Mouse (Mus musculus) T-helper 1 cell (primary cell): ENCODE results near the gene Kcnf1.
"Not testable (repeated sequence)": the region's sequence is repeated elsewhere in the genome, so short reads cannot be mapped to it uniquely, and the experiment has no call there.

ENCODE experiments used
- in situ Hi-C: fragments of 300-600 bp; cut with MboI, MseI; formaldehyde crosslinking; loops from one replicate; pipeline ENCODE4 v1.15.1; 2025; ENCODE audit warnings: high pct_unique_total_duplicates

The Kcnf1 gene

GRCm38 (mm10) chr12:17159549-17159948 is 17.1 kb downstream of the Kcnf1 start:
- in situ Hi-C loops: no loop called here

GRCm38 (mm10) chr12:17157558-17157957 is 19.1 kb downstream of the Kcnf1 start:
- in situ Hi-C loops: no loop called here

GRCm38 (mm10) chr12:17155781-17156180 is 20.9 kb downstream of the Kcnf1 start:
- in situ Hi-C loops: no loop called here

DNA sequence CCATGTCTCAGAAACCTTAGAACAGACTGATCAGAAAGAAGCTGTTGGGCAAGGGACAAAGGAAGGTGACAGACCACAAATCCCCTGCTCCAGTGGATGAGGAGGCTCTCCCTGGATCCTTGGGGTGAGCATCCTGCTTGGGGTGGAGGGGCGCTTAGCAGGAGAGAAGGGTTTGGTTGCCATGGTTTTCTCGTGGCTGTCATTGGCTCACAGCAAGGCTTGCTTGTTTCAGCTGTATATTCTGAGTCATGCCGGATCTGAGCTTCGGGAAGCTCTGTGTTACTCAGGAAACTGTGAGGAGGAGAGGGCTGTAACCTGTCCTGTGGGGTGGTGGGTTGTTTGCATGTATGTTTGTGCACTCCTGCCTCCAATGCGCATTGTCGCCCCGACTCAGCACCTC is 23.8 kb downstream of the Kcnf1 start:
- in situ Hi-C loops: no loop called here

DNA sequence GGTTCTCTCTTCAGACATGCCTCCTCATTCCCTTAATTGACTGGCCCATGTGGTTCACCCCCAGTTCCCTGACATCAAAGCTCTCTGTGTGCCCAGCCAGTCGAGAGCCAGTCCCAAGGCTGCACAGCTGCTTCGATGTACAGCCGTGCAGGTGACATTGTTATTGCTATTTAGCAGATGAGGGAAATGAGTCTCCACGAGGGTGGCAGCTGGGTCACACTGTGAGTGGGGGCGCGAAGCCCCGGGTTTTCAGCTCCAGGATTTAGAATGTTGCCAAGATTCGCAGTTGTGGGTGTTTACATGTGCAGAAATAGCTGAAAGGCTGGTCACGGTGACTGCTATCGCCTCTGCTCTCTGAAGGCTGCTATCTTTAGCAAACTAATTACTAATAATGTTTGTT is 27.8 kb downstream of the Kcnf1 start:
- in situ Hi-C loops: no loop called here

DNA sequence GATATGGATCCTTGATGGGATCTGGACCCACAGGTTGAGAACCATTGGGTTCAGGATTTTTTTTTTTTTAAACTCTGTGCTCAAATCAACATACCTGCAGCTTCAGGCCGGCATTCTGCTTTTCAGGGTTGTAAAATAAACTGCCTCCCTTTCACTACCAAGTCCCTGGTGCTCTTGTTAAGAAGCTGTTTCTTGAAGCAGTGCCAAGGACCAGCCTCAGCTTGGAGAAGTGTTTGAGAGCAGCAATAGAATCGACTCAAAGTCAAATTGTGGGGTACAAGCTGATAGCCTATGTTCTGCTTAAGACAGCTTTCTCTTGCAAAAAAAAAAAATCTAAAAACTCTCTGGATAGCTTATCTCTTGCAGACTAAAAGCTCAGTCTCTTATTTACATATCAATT is 34.9 kb downstream of the Kcnf1 start:
- in situ Hi-C loops: no loop called here

DNA sequence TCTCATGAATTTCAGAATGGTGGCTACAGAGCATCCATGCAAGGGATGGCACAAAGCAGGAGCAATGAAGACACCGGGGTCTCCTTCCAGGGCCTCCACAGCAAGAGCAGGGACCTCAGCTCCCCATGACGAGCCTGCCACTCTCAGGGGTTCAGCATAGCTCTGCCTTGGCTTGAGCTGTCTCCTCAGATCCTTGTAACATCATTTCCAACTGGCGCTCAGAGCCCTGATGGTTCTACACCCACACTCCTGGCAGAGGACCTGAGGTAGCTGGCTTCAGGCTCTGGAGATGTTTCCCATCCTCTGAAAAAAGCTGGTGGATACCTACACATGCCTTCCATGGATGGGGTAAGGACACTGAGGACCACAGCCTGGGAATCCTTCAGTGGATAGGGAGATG is 36.3 kb downstream of the Kcnf1 start:
- in situ Hi-C loops: no loop called here

- in situ Hi-C loops: no loop called here
Measured at GRCm38 (mm10) chr12:17134546-17135096, 42.1 kb downstream of the Kcnf1 start.

- in situ Hi-C loops: no loop called here
Measured at GRCm38 (mm10) chr12:17132243-17132642, 44.4 kb downstream of the Kcnf1 start.

- in situ Hi-C loops: no loop called here
Measured at GRCm38 (mm10) chr12:17131563-17131962, 45.1 kb downstream of the Kcnf1 start.

DNA sequence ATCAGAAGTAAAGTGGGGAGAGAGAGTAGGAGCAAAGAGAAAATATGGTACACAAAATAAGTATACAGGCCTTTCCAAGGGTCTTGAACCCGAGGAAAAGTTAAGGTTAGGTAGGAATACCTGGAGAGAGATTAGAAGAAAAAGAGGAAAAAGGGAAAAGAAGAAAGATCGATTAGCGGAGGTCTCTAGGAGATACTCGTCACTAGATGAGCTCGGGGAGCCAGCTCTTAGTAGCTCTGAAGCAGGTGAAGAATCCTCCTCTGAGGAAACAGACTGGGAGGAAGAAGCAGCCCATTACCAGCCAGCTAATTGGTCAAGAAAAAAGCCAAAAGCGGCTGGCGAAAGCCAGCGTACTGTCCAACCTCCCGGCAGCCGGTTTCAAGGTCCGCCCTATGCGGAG is 53.8 kb downstream of the Kcnf1 start:
- in situ Hi-C loops: not testable (repeated sequence)
